Mouse (Mus musculus): ENCODE measurements around the gene Cop1. TPM values are rescaled to one million over a fixed set of nuclear protein-coding genes. Genes with fewer than 3 reads are reported as not detected.

The Cop1 gene
- total RNA-seq, 2 experiments from 2014 or later = 154 to 157 TPM

DNA sequence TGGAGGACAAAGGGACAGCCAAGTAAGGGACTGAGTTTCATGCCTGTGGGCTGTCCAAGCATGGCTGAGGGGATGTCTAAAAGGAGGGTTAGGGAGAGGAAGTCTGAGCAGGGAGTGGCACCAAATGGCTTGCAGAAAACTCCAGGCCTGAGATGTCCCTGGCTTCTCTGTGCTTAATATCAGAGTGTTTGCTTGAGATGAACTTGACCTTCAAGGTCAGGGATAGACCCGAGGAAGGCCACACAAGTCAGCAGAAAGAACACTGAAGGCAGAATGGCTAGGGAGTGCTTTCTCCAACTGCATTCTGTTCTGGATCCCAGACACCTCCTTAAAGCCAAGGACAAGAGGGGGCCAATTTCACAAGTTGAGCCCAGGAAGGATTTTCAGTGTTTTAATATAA, 161.8 kb downstream of the Cop1 start:
- intact Hi-C loops (cut with DNase I) = loop anchor here (10.0 kb wide), 2 partner anchors 271 to 791 kb away; no protein-coding TSS in a partner anchor
- no peak for DNase-seq (ENCODE audit: low spot score in 2 of 2)

DNA sequence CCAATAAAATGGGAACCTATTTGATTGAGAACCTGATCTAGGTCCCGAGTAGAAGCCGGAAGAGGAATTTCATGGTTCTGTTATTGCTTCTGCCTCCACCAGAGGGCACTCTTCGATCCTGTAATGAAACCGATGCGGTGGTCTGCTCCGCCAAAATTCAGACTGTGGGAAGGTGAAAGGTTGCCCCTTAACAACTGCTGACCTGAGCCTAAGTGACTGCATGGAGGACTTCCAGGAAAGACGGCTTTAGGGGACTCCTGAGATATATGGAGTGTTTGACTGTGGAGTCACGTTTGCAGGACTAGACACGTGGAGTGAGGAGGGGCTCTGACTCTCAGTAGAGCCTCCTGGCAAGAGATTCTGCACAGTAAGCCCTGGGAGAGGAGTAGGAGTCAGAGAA, 164.4 kb downstream of the Cop1 start:
- intact Hi-C loops (cut with DNase I) = loop anchor here (2.0 to 10.0 kb wide), 6 partner anchors 128 to 788 kb away; no protein-coding TSS in a partner anchor
- peak; percentile 32 to 60 for DNase-seq (ENCODE audit: low spot score in 2 of 2)

Small RNAs within 50 kb of the gene (microRNA-seq; reads per million reads assigned to microRNA genes)
- 674 reads per million, percentile 75 among the genes with 10 or more reads in this experiment for gene Mir1843b

Data from left cerebral cortex, postnatal 36 days (tissue).